In the genomic region with DNA sequence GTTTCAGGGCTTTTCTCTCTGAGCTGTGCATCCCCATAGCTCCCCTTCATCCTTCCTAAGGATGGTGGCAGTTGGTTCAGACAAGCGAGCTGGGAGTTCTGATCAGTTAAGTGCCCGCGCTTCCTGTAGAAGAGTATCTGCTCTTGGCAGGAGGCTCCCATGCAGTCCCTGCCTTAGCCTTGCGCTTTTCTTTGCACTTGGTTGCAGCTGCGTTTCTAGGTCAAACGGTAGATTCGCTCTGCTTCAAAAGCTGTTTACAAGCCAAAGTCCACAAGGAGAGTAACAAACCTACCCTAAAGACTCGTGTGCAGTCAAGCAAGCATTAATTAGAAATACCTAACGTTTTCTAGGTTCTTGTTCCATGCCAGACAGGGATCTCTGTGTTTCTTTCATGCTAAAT, we compare ENCODE assay signal across 11 mouse cellular contexts.
DNase-seq lines count a peak whose midpoint lies in the region; ATAC-seq and TF ChIP-seq lines count a peak whose summit lies in the region.
"Had no signal": no experiment of that assay in that cellular context is flagged by ENCODE, and none has a peak within 500 bp of the region (broad histone marks: within the 10 kb centered on the region; RNA-seq: fewer than 3 reads in every experiment).

No protein-coding gene starts in this region.

- no peaks in the 10 kb centered on the region for H3K36me3 ChIP-seq in heart, postnatal 0 days (replicated peaks; ENCODE audit: control insufficient read depth, insufficient read depth, low read length)
- no peaks in the 10 kb centered on the region for H3K36me3 ChIP-seq in heart, adult 2 months (ENCODE audit: control insufficient read depth, insufficient read depth, low read length)
- H3K36me3 ChIP-seq in intestine, embryonic 15.5 days = no peaks in the 10 kb centered on the region
- no peaks in the 10 kb centered on the region for H3K36me3 ChIP-seq in embryonic facial prominence, embryonic 10.5 days (replicated peaks)

- no peak for DNase-seq in heart, postnatal 0 days (ENCODE audit: low spot score)
- DNase-seq in heart, adult 2 months = no peak
- peak; percentile 60 for DNase-seq in brain, adult 2 months (ENCODE audit: low read depth, low spot score)
- DNase-seq in kidney, postnatal 4 days = peak; percentile 9 to 29
- no peak for DNase-seq in embryonic facial prominence, embryonic 10.5 days (ENCODE audit: low spot score)
- DNase-seq in adrenal gland, adult 2 months = no peak
- DNase-seq: gastrocnemius, postnatal 36 days; lung, postnatal 4 days; right cerebral cortex, postnatal 4 days had no signal

- TF ChIP-seq POLR2A in heart, adult 2 months (IDR thresholded peaks at IDR 0.05; ENCODE audit: insufficient read depth, low read depth, low read length) = no peak

- H3K4me3 ChIP-seq in heart, postnatal 0 days (ENCODE audit: low read depth, low read length) = peak overlapping the region; percentile 5; the same call in 1 of the 2 replicates
- no peak overlapping the region for H3K4me3 ChIP-seq in heart, adult 2 months
- no peak overlapping the region for H3K4me3 ChIP-seq in intestine, embryonic 15.5 days (replicated peaks)
- H3K4me3 ChIP-seq in embryonic facial prominence, embryonic 10.5 days = no peak overlapping the region

- no peak for ATAC-seq in heart, postnatal 0 days (ENCODE audit: insufficient read depth, low read depth)
- peak; percentile 41; the same call in 1 of the 2 replicates for ATAC-seq in intestine, embryonic 15.5 days
- ATAC-seq: forebrain, embryonic 14.5 days had no signal

- no peaks in the 10 kb centered on the region for H3K4me1 ChIP-seq in heart, postnatal 0 days (ENCODE audit: control insufficient read depth, insufficient read depth)
- no peaks in the 10 kb centered on the region for H3K4me1 ChIP-seq in heart, adult 2 months (ENCODE audit: control insufficient read depth, insufficient read depth, low read length)
- peaks cover 3% of the 10 kb centered on the region; the same call in 1 of the 2 replicates for H3K4me1 ChIP-seq in intestine, embryonic 15.5 days (replicated peaks)
- H3K4me1 ChIP-seq in embryonic facial prominence, embryonic 10.5 days = 0 out of 2 replicates have a peak, but pooled peaks cover 2% of the 10 kb centered on the region

- no peak overlapping the region for H3K9ac ChIP-seq in heart, postnatal 0 days (replicated peaks; ENCODE audit: low read depth, low read length)
- H3K9ac ChIP-seq in heart, adult 2 months (ENCODE audit: low read depth, low read length) = no peak overlapping the region
- no peak overlapping the region for H3K9ac ChIP-seq in intestine, embryonic 15.5 days

- TF ChIP-seq CTCF in heart, postnatal 0 days (IDR thresholded peaks at IDR 0.05; ENCODE audit: low read depth) = no peak
- TF ChIP-seq CTCF in heart, adult 2 months (IDR thresholded peaks at IDR 0.05) = no peak

- peak overlapping the region; percentile 34; the same call in 1 of the 2 replicates for H3K4me2 ChIP-seq in heart, postnatal 0 days (ENCODE audit: low read depth, low read length)
- H3K4me2 ChIP-seq in intestine, embryonic 15.5 days (replicated peaks) = no peak overlapping the region

- intact Hi-C loops in heart, adult 2 months (cut with DNase I) = no loop called here

- no peak overlapping the region for H3K27ac ChIP-seq in heart, postnatal 0 days (ENCODE audit: low read depth)
- H3K27ac ChIP-seq in heart, adult 2 months = no peak overlapping the region
- no peak overlapping the region for H3K27ac ChIP-seq in intestine, embryonic 15.5 days
- H3K27ac ChIP-seq in embryonic facial prominence, embryonic 10.5 days (replicated peaks) = no peak overlapping the region

- no peaks in the 10 kb centered on the region for H3K27me3 ChIP-seq in heart, postnatal 0 days (ENCODE audit: control insufficient read depth, insufficient read depth, low read length)
- H3K27me3 ChIP-seq in heart, adult 2 months (ENCODE audit: control insufficient read depth, insufficient read depth, low read length) = no peaks in the 10 kb centered on the region
- no peaks in the 10 kb centered on the region for H3K27me3 ChIP-seq in intestine, embryonic 15.5 days (replicated peaks)
- H3K27me3 ChIP-seq in embryonic facial prominence, embryonic 10.5 days (replicated peaks; ENCODE audit: low read depth, poor library complexity, severe bottlenecking) = no peaks in the 10 kb centered on the region

- no peaks in the 10 kb centered on the region for H3K79me2 ChIP-seq in heart, adult 2 months (replicated peaks; ENCODE audit: control insufficient read depth, insufficient read depth, low read length)

- no peak for TF ChIP-seq EP300 in heart, postnatal 0 days (IDR thresholded peaks at IDR 0.05; ENCODE audit: low read depth)
- TF ChIP-seq EP300 in heart, adult 2 months (IDR thresholded peaks at IDR 0.05; ENCODE audit: insufficient read depth, low read depth, low read length) = no peak

- no peaks in the 10 kb centered on the region for H3K9me3 ChIP-seq in heart, postnatal 0 days (replicated peaks; ENCODE audit: control insufficient read depth, low read length)
- no peaks in the 10 kb centered on the region for H3K9me3 ChIP-seq in intestine, embryonic 15.5 days
- H3K9me3 ChIP-seq in embryonic facial prominence, embryonic 10.5 days = peaks cover 3% of the 10 kb centered on the region; the same call in 1 of the 2 replicates

- 51% methylated on average over 9 of the region's 9 CpGs for WGBS in heart, postnatal 0 days
- 42% methylated on average over 9 of the region's 9 CpGs for WGBS in heart, adult 2 months
- 58% methylated on average over 9 of the region's 9 CpGs for WGBS in intestine, embryonic 15.5 days
- 80% methylated on average over 9 of the region's 9 CpGs for WGBS in embryonic facial prominence, embryonic 10.5 days

Comparison
In these comparisons a context has a peak if more than half of its experiments do, and no peak if none do; other contexts are left out.
1. DNase-seq: peak in brain, adult 2 months (single experiment) and kidney, postnatal 4 days (2 of 2); none in heart, postnatal 0 days (single experiment), heart, adult 2 months (0 of 2), embryonic facial prominence, embryonic 10.5 days (single experiment) and adrenal gland, adult 2 months (single experiment).